Mouse (Mus musculus): ENCODE results near the gene Ccnd1. TPM values are rescaled to one million over a fixed set of nuclear protein-coding genes. Genes with fewer than 3 reads are reported as not detected.
A peak's percentile ranks its signal among the peaks of the same experiment; 100 is the strongest.

The Ccnd1 gene
- polyA plus RNA-seq, 1 experiment from 2014 or later: 59.0 TPM

GRCm38 (mm10) chr7:144941242-144941831 lies 1.6 kb upstream of the Ccnd1 start:
- Histone ChIP-seq H3K4me1 (ENCODE audit: control insufficient read depth, insufficient read depth, low read length) (peaks cover 24% of the 10 kb centered on the region), H3K9me3 (replicated peaks; ENCODE audit: control insufficient read depth, low read length) (no peaks in the 10 kb centered on the region)

GRCm38 (mm10) chr7:144940585-144940984 lies 860 bp upstream of the Ccnd1 start:
- H3K36me3 ChIP-seq (ENCODE audit: control insufficient read depth, insufficient read depth, low read length): no peaks in the 10 kb centered on the region
- H3K9ac ChIP-seq (ENCODE audit: low read length): peak overlapping the region; percentile 71; the same call in 1 of the 2 replicates
- H3K27ac ChIP-seq (ENCODE audit: low read length): peak overlapping the region; percentile 81
- WGBS: 3% methylated on average over 11 of the region's 11 CpGs
- H3K27me3 ChIP-seq (ENCODE audit: control insufficient read depth, insufficient read depth, low read length): no peaks in the 10 kb centered on the region
- H3K4me3 ChIP-seq (replicated peaks; ENCODE audit: low read length): peak overlapping the region; percentile 57
- peak overlapping the region; percentile 98 for H3K4me2 ChIP-seq (ENCODE audit: low read depth, low read length)
- no peak for ATAC-seq (ENCODE audit: insufficient read depth, low FRiP score)
- H3K4me1 ChIP-seq (ENCODE audit: control insufficient read depth, insufficient read depth, low read length): peaks cover 24% of the 10 kb centered on the region
- no peaks in the 10 kb centered on the region for H3K9me3 ChIP-seq (replicated peaks; ENCODE audit: control insufficient read depth, low read length)

More at GRCm38 (mm10) chr7:144941242-144941831, 1.6 kb upstream of the Ccnd1 start:
- under 1% methylated on average over 39 of the region's 39 CpGs for WGBS
- peak overlapping the region; percentile 98 for H3K4me2 ChIP-seq (ENCODE audit: low read depth, low read length)
- peak overlapping the region; percentile 62 for H3K4me3 ChIP-seq (replicated peaks; ENCODE audit: low read length)
- H3K36me3 ChIP-seq (ENCODE audit: control insufficient read depth, insufficient read depth, low read length): no peaks in the 10 kb centered on the region
- peak overlapping the region; percentile 79 for H3K9ac ChIP-seq (ENCODE audit: low read length)
- peak overlapping the region; percentile 88 for H3K27ac ChIP-seq (ENCODE audit: low read length)
- ATAC-seq (ENCODE audit: insufficient read depth, low FRiP score): peak; percentile 79
- H3K27me3 ChIP-seq (ENCODE audit: control insufficient read depth, insufficient read depth, low read length): no peaks in the 10 kb centered on the region

- Histone ChIP-seq H3K27ac (ENCODE audit: low read length) (peak overlapping the region; percentile 81), H3K9ac (ENCODE audit: low read length) (peak overlapping the region; percentile 71), H3K4me2 (ENCODE audit: low read depth, low read length) (peak overlapping the region; percentile 98), H3K9me3 (replicated peaks; ENCODE audit: control insufficient read depth, low read length) (no peaks in the 10 kb centered on the region), H3K36me3 (ENCODE audit: control insufficient read depth, insufficient read depth, low read length) (no peaks in the 10 kb centered on the region), H3K4me1 (ENCODE audit: control insufficient read depth, insufficient read depth, low read length) (peaks cover 24% of the 10 kb centered on the region), H3K4me3 (replicated peaks; ENCODE audit: low read length) (peak overlapping the region; percentile 57), H3K27me3 (ENCODE audit: control insufficient read depth, insufficient read depth, low read length) (no peaks in the 10 kb centered on the region)
- no peak for ATAC-seq (ENCODE audit: insufficient read depth, low FRiP score)
- WGBS: 2% methylated on average over 22 of the region's 22 CpGs
These were observed 362 bp upstream of the Ccnd1 start for GRCm38 (mm10) chr7:144940003-144940571.

DNA sequence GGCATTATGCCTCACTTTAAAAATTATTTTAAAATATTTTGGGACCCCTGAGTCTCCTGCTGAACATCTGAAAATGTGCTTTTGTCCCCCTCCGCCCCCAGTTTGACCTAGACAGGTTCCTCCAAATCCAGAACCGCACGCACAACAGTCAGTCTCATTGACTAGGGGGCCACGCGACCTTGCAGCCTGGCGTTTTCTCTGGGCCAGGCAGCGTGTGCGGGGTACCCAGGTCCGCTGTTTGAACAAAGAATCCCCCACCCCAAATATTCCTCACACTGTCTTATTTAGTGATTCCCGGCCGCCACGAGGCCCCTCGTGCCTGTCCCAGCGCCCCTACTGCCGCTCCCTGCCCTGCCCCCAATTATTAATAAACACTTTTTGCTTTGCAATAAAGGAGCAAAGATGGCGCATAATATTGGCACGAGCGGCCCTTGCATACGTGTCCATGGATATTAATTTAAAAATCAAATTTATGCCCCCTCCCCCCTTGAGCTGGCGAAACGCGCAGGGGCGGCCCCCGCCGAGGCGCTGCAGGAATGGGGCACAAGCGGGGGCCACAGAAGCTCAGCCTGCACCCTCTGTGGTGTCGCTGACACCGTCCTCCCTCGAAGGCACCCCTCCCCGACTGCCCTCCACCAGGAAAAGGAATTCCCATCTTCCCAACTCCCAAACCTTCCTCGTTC lies 923 bp downstream of the Ccnd1 start:
- peaks cover 24% of the 10 kb centered on the region for H3K4me1 ChIP-seq (ENCODE audit: control insufficient read depth, insufficient read depth, low read length)
- under 1% methylated on average over 32 of the region's 32 CpGs for WGBS
- ATAC-seq (ENCODE audit: insufficient read depth, low FRiP score): no peak

GRCm38 (mm10) chr7:144937899-144938517 lies 1.7 kb downstream of the Ccnd1 start:
- Histone ChIP-seq H3K27me3 (ENCODE audit: control insufficient read depth, insufficient read depth, low read length) (no peaks in the 10 kb centered on the region), H3K9me3 (replicated peaks; ENCODE audit: control insufficient read depth, low read length) (no peaks in the 10 kb centered on the region), H3K27ac (ENCODE audit: low read length) (0 out of 2 replicates have a peak overlapping the region, but pooled peaks have one; percentile 26), H3K4me3 (replicated peaks; ENCODE audit: low read length) (peak overlapping the region; percentile 57), H3K4me1 (ENCODE audit: control insufficient read depth, insufficient read depth, low read length) (peaks cover 21% of the 10 kb centered on the region), H3K9ac (ENCODE audit: low read length) (peak overlapping the region; percentile 71), H3K36me3 (ENCODE audit: control insufficient read depth, insufficient read depth, low read length) (no peaks in the 10 kb centered on the region), H3K4me2 (ENCODE audit: low read depth, low read length) (peak overlapping the region; percentile 98)
- ATAC-seq (ENCODE audit: insufficient read depth, low FRiP score): no peak
- WGBS: 1% methylated on average over 39 of the region's 39 CpGs

More for the DNA sequence above, 923 bp downstream of the Ccnd1 start:
- Histone ChIP-seq H3K27me3 (ENCODE audit: control insufficient read depth, insufficient read depth, low read length) (no peaks in the 10 kb centered on the region), H3K4me2 (ENCODE audit: low read depth, low read length) (peak overlapping the region; percentile 98), H3K36me3 (ENCODE audit: control insufficient read depth, insufficient read depth, low read length) (no peaks in the 10 kb centered on the region), H3K27ac (ENCODE audit: low read length) (peak overlapping the region; percentile 81), H3K4me3 (replicated peaks; ENCODE audit: low read length) (peak overlapping the region; percentile 57), H3K9ac (ENCODE audit: low read length) (peak overlapping the region; percentile 71), H3K9me3 (replicated peaks; ENCODE audit: control insufficient read depth, low read length) (no peaks in the 10 kb centered on the region)

- peak overlapping the region; percentile 98 for H3K4me2 ChIP-seq (ENCODE audit: low read depth, low read length)
- peaks cover 16% of the 10 kb centered on the region for H3K4me1 ChIP-seq (ENCODE audit: control insufficient read depth, insufficient read depth, low read length)
- peak overlapping the region; percentile 71 for H3K9ac ChIP-seq (ENCODE audit: low read length)
- H3K9me3 ChIP-seq (replicated peaks; ENCODE audit: control insufficient read depth, low read length): no peaks in the 10 kb centered on the region
- WGBS: 2% methylated on average over 20 of the region's 20 CpGs
- peak overlapping the region; percentile 57 for H3K4me3 ChIP-seq (replicated peaks; ENCODE audit: low read length)
- no peaks in the 10 kb centered on the region for H3K36me3 ChIP-seq (ENCODE audit: control insufficient read depth, insufficient read depth, low read length)
- no peaks in the 10 kb centered on the region for H3K27me3 ChIP-seq (ENCODE audit: control insufficient read depth, insufficient read depth, low read length)
- ATAC-seq (ENCODE audit: insufficient read depth, low FRiP score): peak; percentile 23; the same call in 1 of the 2 replicates
- H3K27ac ChIP-seq (ENCODE audit: low read length): 0 out of 2 replicates have a peak overlapping the region, but pooled peaks have one; percentile 26
These were observed 2.2 kb downstream of the Ccnd1 start for GRCm38 (mm10) chr7:144937490-144937889.

DNA sequence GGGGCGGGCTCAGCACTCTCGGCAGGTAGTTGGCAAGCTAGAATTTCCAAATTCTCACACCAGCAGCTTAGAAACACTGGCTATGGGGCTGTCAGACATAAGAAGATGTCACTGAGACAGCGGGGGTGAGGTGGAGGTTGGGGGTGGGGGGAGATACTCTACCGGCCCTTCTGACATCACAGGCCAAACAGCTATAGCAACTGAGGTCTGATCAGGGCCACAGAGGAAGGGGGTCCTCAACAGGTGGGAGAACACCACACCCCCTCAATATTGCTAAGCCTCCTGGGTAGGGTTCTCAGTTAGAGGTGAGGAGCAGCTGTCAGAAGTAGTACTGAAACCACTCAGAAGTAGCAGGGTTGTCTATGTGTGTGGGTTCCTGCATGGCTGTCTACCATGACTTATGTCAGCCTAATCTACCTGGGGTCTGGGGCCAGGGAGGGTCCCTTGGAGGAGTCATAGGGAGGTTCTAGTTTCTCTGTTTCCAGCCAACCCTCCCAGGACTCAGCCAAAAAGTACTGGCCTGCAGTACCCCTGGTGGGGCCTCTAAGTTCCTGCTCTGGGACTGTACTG lies 3.3 kb downstream of the Ccnd1 start:
- peak overlapping the region; percentile 42; the same call in 1 of the 2 replicates for H3K9ac ChIP-seq (ENCODE audit: low read length)
- peaks cover 9% of the 10 kb centered on the region; the same call in 1 of the 2 replicates for H3K4me1 ChIP-seq (ENCODE audit: control insufficient read depth, insufficient read depth, low read length)
- ATAC-seq (ENCODE audit: insufficient read depth, low FRiP score): no peak
- H3K4me2 ChIP-seq (ENCODE audit: low read depth, low read length): no peak overlapping the region
- no peak overlapping the region for H3K27ac ChIP-seq (ENCODE audit: low read length)
- H3K9me3 ChIP-seq (replicated peaks; ENCODE audit: control insufficient read depth, low read length): no peaks in the 10 kb centered on the region
- no peak overlapping the region for H3K4me3 ChIP-seq (replicated peaks; ENCODE audit: low read length)
- no peaks in the 10 kb centered on the region for H3K36me3 ChIP-seq (ENCODE audit: control insufficient read depth, insufficient read depth, low read length)
- 87% methylated on average over 4 of the region's 4 CpGs for WGBS
- no peaks in the 10 kb centered on the region for H3K27me3 ChIP-seq (ENCODE audit: control insufficient read depth, insufficient read depth, low read length)

- Histone ChIP-seq H3K4me1 (ENCODE audit: control insufficient read depth, insufficient read depth, low read length) (peaks cover 5% of the 10 kb centered on the region; the same call in 1 of the 2 replicates), H3K4me2 (ENCODE audit: low read depth, low read length) (no peak overlapping the region), H3K27me3 (ENCODE audit: control insufficient read depth, insufficient read depth, low read length) (no peaks in the 10 kb centered on the region), H3K9me3 (replicated peaks; ENCODE audit: control insufficient read depth, low read length) (no peaks in the 10 kb centered on the region), H3K27ac (ENCODE audit: low read length) (no peak overlapping the region), H3K36me3 (ENCODE audit: control insufficient read depth, insufficient read depth, low read length) (no peaks in the 10 kb centered on the region), H3K9ac (ENCODE audit: low read length) (0 out of 2 replicates have a peak overlapping the region, but pooled peaks have one; percentile 42), H3K4me3 (replicated peaks; ENCODE audit: low read length) (no peak overlapping the region)
- ATAC-seq (ENCODE audit: insufficient read depth, low FRiP score): no peak
- 55% methylated on average over 5 of the region's 5 CpGs for WGBS
These were observed 4.2 kb downstream of the Ccnd1 start for GRCm38 (mm10) chr7:144935563-144935962.
